In the genomic region with DNA sequence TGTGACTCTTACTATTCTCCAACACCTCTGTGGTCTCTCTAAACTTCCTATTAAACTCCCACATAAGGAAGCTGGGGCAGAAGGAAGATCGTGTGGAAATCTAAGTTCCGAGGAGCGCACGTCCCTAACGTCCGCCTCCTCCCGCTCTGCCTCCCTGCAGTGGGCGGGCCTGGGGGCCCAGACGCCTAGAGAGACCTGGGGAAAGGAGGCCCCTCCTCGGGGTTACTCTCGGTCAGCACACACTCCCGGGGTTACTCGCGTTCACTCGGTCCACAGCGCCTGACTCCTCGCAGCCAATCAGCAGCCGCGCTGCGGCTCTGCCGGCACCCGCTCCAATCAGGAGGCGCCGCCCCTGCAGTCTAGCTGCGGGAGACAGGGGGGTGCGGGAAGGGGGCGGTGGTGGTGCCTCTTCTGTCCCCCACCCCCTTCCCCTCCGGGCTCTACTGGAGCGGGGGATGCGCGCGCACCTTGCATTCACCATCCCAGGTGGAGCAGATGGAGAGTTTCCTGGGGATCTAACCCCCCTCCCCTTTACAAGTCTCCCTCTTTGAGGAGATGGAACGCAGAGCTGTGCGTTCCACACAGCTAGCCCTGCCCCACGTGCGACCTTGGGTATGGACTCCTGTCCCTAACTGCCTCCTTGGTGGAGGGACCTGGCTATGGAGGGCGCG, we compare ENCODE assay signal across 8 mouse cellular contexts. TPM values are rescaled to one million over a fixed set of nuclear protein-coding genes. Genes with fewer than 3 reads are reported as not detected.
A peak's percentile ranks its signal among the peaks of the same experiment; 100 is the strongest.
DNase-seq lines count a peak whose midpoint lies in the region; ATAC-seq lines count a peak whose summit lies in the region.

No protein-coding gene starts in this region.

- H3K27me3 ChIP-seq in hindbrain, embryonic 14.5 days (ENCODE audit: control insufficient read depth, insufficient read depth, low read length) = no peaks in the 10 kb centered on the region

- peak overlapping the region; percentile 86 for H3K4me2 ChIP-seq in hindbrain, embryonic 14.5 days (replicated peaks)

- H3K4me3 ChIP-seq in hindbrain, embryonic 14.5 days (replicated peaks; ENCODE audit: low read length) = peak overlapping the region; percentile 46

- DNase-seq in T-cell, adult 2 months (ENCODE audit: low spot score) = peak; percentile 95
- peak; percentile 91 to 96 for DNase-seq in cerebellum, postnatal 25 days
- DNase-seq in frontal cortex, postnatal 25 days (ENCODE audit: low spot score in 2 of 2) = peak; percentile 74 to 86
- peak; percentile 87 for DNase-seq in hindbrain, embryonic 14.5 days (ENCODE audit: low spot score)
- DNase-seq in layer of hippocampus, postnatal 36 days = peak; percentile 87 to 91
- DNase-seq in lung, postnatal 25 days (ENCODE audit: low spot score) = peak; percentile 94
- DNase-seq in retina, adult 2 months (ENCODE audit: low read depth, low spot score) = peak; percentile 78
- peak; percentile 94 for DNase-seq in thymus, postnatal 25 days

- H3K9me3 ChIP-seq in hindbrain, embryonic 14.5 days (ENCODE audit: control insufficient read depth, low read length) = no peaks in the 10 kb centered on the region

- H3K36me3 ChIP-seq in hindbrain, embryonic 14.5 days (replicated peaks; ENCODE audit: control insufficient read depth, insufficient read depth) = no peaks in the 10 kb centered on the region

- peak; percentile 98 for ATAC-seq in hindbrain, embryonic 14.5 days (ENCODE audit: low FRiP score)

- under 1% methylated on average over 38 of the region's 38 CpGs for WGBS in hindbrain, embryonic 14.5 days

- H3K4me1 ChIP-seq in hindbrain, embryonic 14.5 days (replicated peaks; ENCODE audit: control insufficient read depth, insufficient read depth, low read length) = peaks cover 30% of the 10 kb centered on the region

- peak overlapping the region; percentile 91 for H3K27ac ChIP-seq in hindbrain, embryonic 14.5 days

- H3K9ac ChIP-seq in hindbrain, embryonic 14.5 days = peak overlapping the region; percentile 72

RNA-seq across cellular contexts. Expression of a gene that starts 9.3 kb away (rescaled TPM):
- polyA plus RNA-seq in hindbrain, embryonic 14.5 days (2014; fragmentation: Nextera tagmentation; extraction: Ambion mirVana) = 323 and 381 TPM in 2 replicates
- total RNA-seq in layer of hippocampus, postnatal 36 days (2021) = 100 to 1,000 TPM; 621 to 658 TPM

RNA-seq across cellular contexts. Expression of a gene that starts 48.7 kb away (rescaled TPM):
- polyA plus RNA-seq in hindbrain, embryonic 14.5 days (2014; fragmentation: Nextera tagmentation; extraction: Ambion mirVana) = 0.25 and 0.30 TPM in 2 replicates
- 1 to 10 TPM; 1.7 to 2.7 TPM for total RNA-seq in layer of hippocampus, postnatal 36 days (2021)

Comparison
In these comparisons a context has a peak if more than half of its experiments do, and no peak if none do; other contexts are left out.
1. Peak in every context shown above with its lines: DNase-seq, ATAC-seq, H3K4me3 ChIP-seq and H3K27ac ChIP-seq.